Mouse (Mus musculus) heart, adult 2 months (tissue): Measurements from ENCODE around the gene Metap1.

Experiments
- CTCF ChIP-seq: fragments of 200-600 bp; IDR thresholded peaks from 2 replicates; pipeline ENCODE4 v1.8.1; 2022; ENCODE audit warnings: antibody characterized with exemption, mild to moderate bottlenecking, moderate library complexity
- POLR2A ChIP-seq: fragments of 200-500 bp; IDR thresholded peaks from 2 replicates; pipeline ENCODE4 v1.6.1; 2011; ENCODE audit warnings: mild to moderate bottlenecking, low read depth, low read length, control low read depth; ENCODE audit not compliant: insufficient read depth

- TF ChIP-seq CTCF, result no peak
- TF ChIP-seq POLR2A, result no peak
Measured at GRCm38 (mm10) chr3:138523956-138524355, 34.6 kb upstream of the Metap1 start.
